Mouse (Mus musculus) lung, postnatal 0 days (tissue): ENCODE results near the gene Tmem178b. TPM values are rescaled to one million over a fixed set of nuclear protein-coding genes. Genes with fewer than 3 reads are reported as not detected.
A peak's percentile ranks its signal among the peaks of the same experiment; 100 is the strongest.

Source experiments
- ATAC-seq: fragments of 200-750 bp; cut with Nextera tagmentation; 2 replicates; pipeline ENCODE4 v1.8.0; 2017; ENCODE audit warnings: moderate library complexity
- DNase-seq: peaks from one replicate; pipeline ENCODE4 v3.0.0-alpha.2; 2016; ENCODE audit warnings: low spot score
- H3K27ac ChIP-seq: fragments of 300-500 bp; sonication (generic); 2 replicates; pipeline ENCODE4 v1.5.1; 2014; ENCODE audit warnings: antibody characterized with exemption, mild to moderate bottlenecking, low read length, mixed read lengths
- H3K27me3 ChIP-seq: fragments of 300-500 bp; sonication (generic); replicated peaks from 2 replicates; pipeline ENCODE4 v1.6.1; 2014; ENCODE audit warnings: low read length, mixed read lengths; ENCODE audit not compliant: insufficient read depth
- H3K36me3 ChIP-seq: fragments of 300-500 bp; sonication (generic); 2 replicates; pipeline ENCODE4 v1.6.1; 2014; ENCODE audit warnings: low read length, mixed read lengths; ENCODE audit not compliant: insufficient read depth
- H3K4me1 ChIP-seq: fragments of 300-500 bp; sonication (generic); 2 replicates; pipeline ENCODE4 v1.6.1; 2014; ENCODE audit warnings: antibody characterized with exemption, low read depth, low read length, mixed read lengths; ENCODE audit not compliant: insufficient read depth
- H3K4me2 ChIP-seq: fragments of 300-500 bp; sonication (generic); replicated peaks from 2 replicates; pipeline ENCODE4 v1.6.1; 2014; ENCODE audit warnings: low read depth, mild to moderate bottlenecking, low read length, moderate library complexity, mixed read lengths
- H3K4me3 ChIP-seq: fragments of 300-500 bp; sonication (generic); 2 replicates; pipeline ENCODE4 v1.5.1; 2014; ENCODE audit warnings: low read depth, low read length
- H3K9ac ChIP-seq: fragments of 300-500 bp; sonication (generic); replicated peaks from 2 replicates; pipeline ENCODE4 v1.6.1; 2014; ENCODE audit warnings: low read depth, mild to moderate bottlenecking
- H3K9me3 ChIP-seq: fragments of 300-500 bp; sonication (generic); 2 replicates; pipeline ENCODE4 v1.6.1; 2016; ENCODE audit warnings: low read length, mixed read lengths
- CTCF ChIP-seq: IDR thresholded peaks from 2 replicates; pipeline ENCODE4 v1.5.1; 2016; ENCODE audit warnings: antibody characterized with exemption, mild to moderate bottlenecking
- EP300 ChIP-seq: IDR thresholded peaks from 2 replicates; pipeline ENCODE4 v1.6.1; 2016; ENCODE audit warnings: antibody characterized with exemption, mild to moderate bottlenecking, control low read depth
- WGBS: fragments of 180-500 bp; shearing (Covaris S2); extraction: QIAGEN DNeasy Blood & Tissue Kit; methylation state at CpG from one replicate; pipeline ENCODE4 v1.1.7; 2014; 5-methylcytosine and 5-hydroxymethylcytosine counted together
- polyA plus RNA-seq: library from polyadenylated mRNA; unstranded; fragments of >200 nt; fragmentation: Nextera tagmentation; extraction: Ambion mirVana; gene quantifications from 2 replicates; pipeline ENCODE4 v1.2.1, GENCODE M21; 2015

Tmem178b gene
- polyA plus RNA-seq, 1 experiment from 2014 or later, result 0.10 TPM

DNA sequence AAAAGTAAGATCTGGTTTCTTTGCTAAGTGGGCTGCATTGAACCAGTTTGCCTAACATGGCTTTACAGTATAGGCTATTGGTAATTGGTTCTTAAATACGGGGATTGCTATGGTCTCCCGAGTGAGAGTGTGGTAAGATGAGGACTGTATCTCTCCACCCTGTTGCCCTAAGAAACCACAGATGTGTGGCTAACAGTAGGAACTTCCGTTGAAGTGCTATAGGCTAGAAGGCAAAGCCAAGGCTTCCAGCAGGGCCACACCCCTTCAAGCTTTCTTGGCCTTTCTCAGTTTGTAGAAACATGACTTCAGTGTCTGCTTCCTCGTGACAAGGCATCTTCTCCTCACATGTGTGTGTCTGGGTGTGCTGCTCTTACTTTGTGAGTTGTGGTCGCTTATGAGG lies 427.6 kb downstream of the Tmem178b start:
- no peak overlapping the region for H3K4me3 ChIP-seq
- no peak overlapping the region for H3K4me2 ChIP-seq
- DNase-seq (no peak), ATAC-seq (no peak)
- H3K27ac ChIP-seq, result no peak overlapping the region
- H3K27me3 ChIP-seq, result no peaks in the 10 kb centered on the region
- H3K9ac ChIP-seq, result no peak overlapping the region
- 62% methylated on average over 5 of the region's 5 CpGs for WGBS
- no peaks in the 10 kb centered on the region for H3K9me3 ChIP-seq
- no peak for TF ChIP-seq CTCF
- no peak for TF ChIP-seq EP300
- H3K36me3 ChIP-seq, result no peaks in the 10 kb centered on the region
- H3K4me1 ChIP-seq, result no peaks in the 10 kb centered on the region

GRCm38 (mm10) chr6:40303379-40303778 lies 430.3 kb downstream of the Tmem178b start:
- Histone ChIP-seq H3K9me3 (no peaks in the 10 kb centered on the region), H3K4me1 (no peaks in the 10 kb centered on the region), H3K36me3 (no peaks in the 10 kb centered on the region), H3K4me3 (no peak overlapping the region), H3K9ac (no peak overlapping the region), H3K27ac (no peak overlapping the region), H3K27me3 (no peaks in the 10 kb centered on the region), H3K4me2 (no peak overlapping the region)
- DNase-seq, result peak; percentile 36
- ATAC-seq, result no peak
- WGBS, result 8% methylated on average over 6 of the region's 6 CpGs
- TF ChIP-seq CTCF, result peak; percentile 71
- no peak for TF ChIP-seq EP300

Other genes starting within 250 kb of the Tmem178b start
- 8.1 and 9.6 TPM in 2 replicates for gene Braf, start 147.8 kb upstream of the Tmem178b start, polyA plus RNA-seq
- 116 and 124 TPM in 2 replicates for gene Mrps33, start 62.3 kb upstream of the Tmem178b start, polyA plus RNA-seq